ENCODE assay signal across 8 mouse cellular contexts in the genomic region with DNA sequence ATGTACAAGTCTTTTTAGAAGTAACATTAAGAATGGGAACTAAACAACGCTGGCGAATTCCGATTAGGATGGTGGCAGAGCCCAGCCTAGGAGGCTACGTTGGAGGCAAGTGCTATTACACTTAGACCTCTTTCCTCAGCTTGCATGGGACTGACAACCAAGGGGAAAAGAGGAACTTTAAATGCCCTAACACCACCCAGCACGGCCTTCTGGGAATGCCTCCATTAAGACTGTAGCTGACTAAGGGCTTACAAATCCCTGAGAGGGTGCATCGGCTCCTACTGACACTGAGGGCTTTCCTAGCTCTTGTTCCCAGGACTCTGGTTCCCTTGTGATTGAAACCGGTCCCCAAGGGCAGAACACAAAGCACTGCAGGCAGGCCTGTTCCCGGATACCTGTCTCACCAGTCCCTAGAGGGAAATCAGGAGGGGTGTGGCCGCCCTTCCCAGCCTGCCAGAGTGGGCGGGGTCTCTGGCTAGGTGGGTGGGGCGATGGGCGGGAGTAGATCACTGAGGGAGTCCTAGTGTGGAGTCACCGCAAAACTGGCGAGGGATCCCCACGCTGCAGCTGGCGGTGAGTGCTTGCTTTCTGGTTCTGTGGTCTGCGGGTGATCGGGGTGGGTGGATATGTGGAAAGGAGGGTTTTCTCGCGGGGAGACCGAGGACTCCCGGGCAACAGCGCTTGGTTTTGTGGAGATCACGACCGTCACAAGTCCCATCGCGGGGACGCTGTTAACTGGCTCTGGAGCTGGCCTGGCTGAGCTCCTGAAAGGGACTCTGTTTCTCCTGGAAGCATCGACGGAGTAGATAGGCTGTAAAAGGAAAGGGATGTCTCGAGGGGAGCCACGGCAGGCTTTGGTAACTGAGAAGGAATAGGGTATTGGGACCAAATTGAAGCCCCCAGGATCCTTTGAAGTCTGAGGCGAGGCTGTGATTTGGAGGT. TPM values are rescaled to one million over a fixed set of nuclear protein-coding genes. Genes with fewer than 3 reads are reported as not detected.
DNase-seq lines count a peak whose midpoint lies in the region; ATAC-seq and TF ChIP-seq lines count a peak whose summit lies in the region.

Gene Nod2 (plus strand): TSS at position 479 of the 942 bp plus-strand sequence.

- intact Hi-C loops in gastrocnemius, adult 2 months (cut with DNase I) = loop anchor here (5.0 kb wide), 1 partner anchor 50 kb away; the partner anchor contains the start of gene Cyld

- no peak for ATAC-seq in hindbrain, embryonic 14.5 days (ENCODE audit: low FRiP score)
- ATAC-seq in limb, embryonic 15.5 days (ENCODE audit: insufficient number of reproducible peaks, low FRiP score, low TSS enrichment, low read depth) = no peak
- ATAC-seq in midbrain, embryonic 14.5 days (ENCODE audit: low FRiP score, low TSS enrichment) = no peak

- 10% methylated on average over 33 of the region's 33 CpGs for WGBS in hindbrain, embryonic 14.5 days
- 7% methylated on average over 33 of the region's 33 CpGs for WGBS in limb, embryonic 15.5 days
- 9% methylated on average over 33 of the region's 33 CpGs for WGBS in midbrain, embryonic 14.5 days

- H3K27ac ChIP-seq in layer of hippocampus, adult 2 months = peak within 1 kb of the TSS; percentile 14; the same call in 1 of the 2 replicates
- H3K27ac ChIP-seq in gastrocnemius, adult 2 months = peak within 1 kb of the TSS; percentile 79
- H3K27ac ChIP-seq in hindbrain, embryonic 14.5 days = no peak within 1 kb of the TSS
- H3K27ac ChIP-seq in limb, embryonic 15.5 days = no peak within 1 kb of the TSS
- H3K27ac ChIP-seq in midbrain, embryonic 14.5 days (replicated peaks; ENCODE audit: low read depth, low read length) = no peak within 1 kb of the TSS

- peak within 1 kb of the TSS; percentile 43 for H3K4me2 ChIP-seq in hindbrain, embryonic 14.5 days (replicated peaks)
- H3K4me2 ChIP-seq in limb, embryonic 15.5 days = peak within 1 kb of the TSS; percentile 70
- H3K4me2 ChIP-seq in midbrain, embryonic 14.5 days (ENCODE audit: low read length) = peak within 1 kb of the TSS; percentile 54

- no peak for TF ChIP-seq CTCF in layer of hippocampus, adult 2 months (conservative IDR thresholded peaks at IDR 0.05)
- TF ChIP-seq CTCF in gastrocnemius, adult 2 months (IDR thresholded peaks at IDR 0.05) = no peak

- H3K9me3 ChIP-seq in hindbrain, embryonic 14.5 days (ENCODE audit: control insufficient read depth, low read length) = no peaks in the 10 kb centered on the region
- H3K9me3 ChIP-seq in limb, embryonic 15.5 days = no peaks in the 10 kb centered on the region
- H3K9me3 ChIP-seq in midbrain, embryonic 14.5 days (ENCODE audit: control insufficient read depth, low read length) = no peaks in the 10 kb centered on the region

- no peaks in the 10 kb centered on the region for H3K36me3 ChIP-seq in hindbrain, embryonic 14.5 days (replicated peaks; ENCODE audit: control insufficient read depth, insufficient read depth)
- H3K36me3 ChIP-seq in limb, embryonic 15.5 days = no peaks in the 10 kb centered on the region
- H3K36me3 ChIP-seq in midbrain, embryonic 14.5 days (ENCODE audit: control insufficient read depth, insufficient read depth, low read length) = no peaks in the 10 kb centered on the region

- 0 out of 2 replicates have a peak, but pooled peaks cover 5% of the 10 kb centered on the region for H3K4me1 ChIP-seq in hindbrain, embryonic 14.5 days (replicated peaks; ENCODE audit: control insufficient read depth, insufficient read depth, low read length)
- peaks cover 27% of the 10 kb centered on the region for H3K4me1 ChIP-seq in limb, embryonic 15.5 days
- peaks cover 3% of the 10 kb centered on the region; the same call in 1 of the 2 replicates for H3K4me1 ChIP-seq in midbrain, embryonic 14.5 days (ENCODE audit: control insufficient read depth, insufficient read depth, low read length)

- H3K27me3 ChIP-seq in hindbrain, embryonic 14.5 days (ENCODE audit: control insufficient read depth, insufficient read depth, low read length) = peaks cover 7% of the 10 kb centered on the region; the same call in 1 of the 2 replicates
- H3K27me3 ChIP-seq in limb, embryonic 15.5 days = no peaks in the 10 kb centered on the region
- H3K27me3 ChIP-seq in midbrain, embryonic 14.5 days (ENCODE audit: control insufficient read depth, insufficient read depth, low read length) = 0 out of 2 replicates have a peak, but pooled peaks cover 7% of the 10 kb centered on the region

- peak in 1 of 2 experiments; percentile 47 for DNase-seq in layer of hippocampus, adult 2 months (ENCODE audit: low spot score in 2 of 2)
- DNase-seq in layer of hippocampus, adult 11-12 months (ENCODE audit: low spot score) = no peak
- DNase-seq in cerebellum, postnatal 10 days = peak; percentile 48 to 65
- peak; percentile 89 for DNase-seq in gastrocnemius, adult 2 months
- DNase-seq in hindbrain, embryonic 14.5 days (ENCODE audit: low spot score) = no peak
- DNase-seq in midbrain, embryonic 14.5 days = peak; percentile 62
- peak; percentile 78 to 81 for DNase-seq in spleen, postnatal 36 days (ENCODE audit: low spot score in 2 of 2)

- H3K4me3 ChIP-seq in layer of hippocampus, adult 2 months = peak within 1 kb of the TSS; percentile 39
- H3K4me3 ChIP-seq in gastrocnemius, adult 2 months = peak within 1 kb of the TSS; percentile 77
- H3K4me3 ChIP-seq in hindbrain, embryonic 14.5 days (replicated peaks; ENCODE audit: low read length) = peak within 1 kb of the TSS; percentile 19
- H3K4me3 ChIP-seq in limb, embryonic 15.5 days = peak within 1 kb of the TSS; percentile 39
- peak within 1 kb of the TSS; percentile 27 for H3K4me3 ChIP-seq in midbrain, embryonic 14.5 days (replicated peaks; ENCODE audit: low read depth, low read length)

- H3K9ac ChIP-seq in hindbrain, embryonic 14.5 days = peak within 1 kb of the TSS; percentile 34; the same call in 1 of the 2 replicates
- no peak within 1 kb of the TSS for H3K9ac ChIP-seq in limb, embryonic 15.5 days
- no peak within 1 kb of the TSS; the same call in 1 of the 2 replicates for H3K9ac ChIP-seq in midbrain, embryonic 14.5 days (replicated peaks; ENCODE audit: low read length)

RNA-seq across cellular contexts. Expression of gene Nod2, which starts in this region (rescaled TPM):
- under 1 TPM; 0.15 to 0.39 TPM for total RNA-seq in layer of hippocampus, adult 2 months (2021)
- total RNA-seq in gastrocnemius, adult 2 months (2021) = under 1 TPM; 0.31 to 0.53 TPM
- 0.07 and 0.10 TPM in 2 replicates for polyA plus RNA-seq in hindbrain, embryonic 14.5 days (2014; fragmentation: Nextera tagmentation; extraction: Ambion mirVana)
- 0.23 and 0.29 TPM in 2 replicates for polyA plus RNA-seq in limb, embryonic 15.5 days (2015; fragmentation: Nextera tagmentation; extraction: Ambion mirVana)
- polyA plus RNA-seq in midbrain, embryonic 14.5 days (2014; fragmentation: Nextera tagmentation; extraction: Ambion mirVana) = 0.07 TPM in 2 replicates

Comparison
In these comparisons a context has a peak if more than half of its experiments do, and no peak if none do; other contexts are left out.
1. Peak in DNase-seq, H3K4me3 ChIP-seq and H3K27ac ChIP-seq in gastrocnemius, adult 2 months; RNA of the gene not detected or under 1 TPM.
2. Peak in DNase-seq, H3K4me3 ChIP-seq and H3K4me2 ChIP-seq in midbrain, embryonic 14.5 days; RNA of the gene not detected or under 1 TPM.
3. DNase-seq: peak in cerebellum, postnatal 10 days (2 of 2) and spleen, postnatal 36 days (2 of 2); none in layer of hippocampus, adult 11-12 months (single experiment) and hindbrain, embryonic 14.5 days (single experiment).
4. H3K4me3 ChIP-seq: peak in every context shown above with its lines; median percentile 77 in gastrocnemius, adult 2 months; 39 in layer of hippocampus, adult 2 months; 39 in limb, embryonic 15.5 days; 27 in midbrain, embryonic 14.5 days; 19 in hindbrain, embryonic 14.5 days.
5. Peak in every context shown above with its lines, with median percentiles within 50 percentile points of each other: H3K4me2 ChIP-seq.